Comparison of ENCODE assay signal across 10 mouse cellular contexts in the genomic region with DNA sequence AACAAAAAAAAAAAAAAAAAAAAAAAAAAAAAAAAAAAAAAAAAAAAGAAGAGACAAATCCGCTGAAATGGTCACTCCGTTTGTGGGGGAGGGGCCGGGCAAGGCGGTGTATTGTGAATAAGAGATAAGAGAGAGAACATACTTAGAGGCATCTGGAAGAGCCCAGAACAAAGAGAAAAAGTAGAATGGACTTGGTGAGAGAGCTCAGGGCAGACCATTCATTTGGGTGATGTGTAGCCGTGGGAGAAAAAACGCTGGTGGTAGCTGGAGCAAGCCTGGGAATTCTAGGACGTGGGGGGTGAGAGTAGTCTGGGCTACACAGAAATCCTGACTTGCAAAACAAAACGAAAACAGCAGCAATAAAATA. TPM values are rescaled to one million over a fixed set of nuclear protein-coding genes. Genes with fewer than 3 reads are reported as not detected.
DNase-seq lines count a peak whose midpoint lies in the region; ATAC-seq and TF ChIP-seq lines count a peak whose summit lies in the region.
"Had no signal": no experiment of that assay in that cellular context is flagged by ENCODE, and none has a peak within 500 bp of the region (broad histone marks: within the 10 kb centered on the region; RNA-seq: fewer than 3 reads in every experiment).

No protein-coding gene starts in this region.

- H3K9ac ChIP-seq in heart, embryonic 15.5 days = peak overlapping the region; percentile 71; the same call in 1 of the 2 replicates
- peak overlapping the region; percentile 78 for H3K9ac ChIP-seq in embryonic facial prominence, embryonic 13.5 days
- H3K9ac ChIP-seq in intestine, embryonic 15.5 days = no peak overlapping the region; the same call in 1 of the 2 replicates
- no peak overlapping the region for H3K9ac ChIP-seq in midbrain, embryonic 12.5 days (replicated peaks)

- H3K27ac ChIP-seq in heart, embryonic 15.5 days = peak overlapping the region; percentile 73; the same call in 1 of the 2 replicates
- H3K27ac ChIP-seq in embryonic facial prominence, embryonic 13.5 days = peak overlapping the region; percentile 86
- peak overlapping the region; percentile 70; the same call in 1 of the 2 replicates for H3K27ac ChIP-seq in intestine, embryonic 15.5 days
- H3K27ac ChIP-seq in midbrain, embryonic 12.5 days (replicated peaks) = peak overlapping the region; percentile 75
- H3K27ac ChIP-seq in thymus, adult 2 months (ENCODE audit: control insufficient read depth, insufficient read depth, low read length) = no peak overlapping the region

- H3K4me3 ChIP-seq in heart, embryonic 15.5 days = peak overlapping the region; percentile 69
- peak overlapping the region; percentile 60 for H3K4me3 ChIP-seq in embryonic facial prominence, embryonic 13.5 days
- peak overlapping the region; percentile 53 for H3K4me3 ChIP-seq in intestine, embryonic 15.5 days (replicated peaks)
- peak overlapping the region; percentile 57; the same call in 1 of the 2 replicates for H3K4me3 ChIP-seq in midbrain, embryonic 12.5 days
- H3K4me3 ChIP-seq in thymus, adult 2 months (ENCODE audit: control insufficient read depth, insufficient read depth, low read length) = no peak overlapping the region

- 16% methylated on average over 8 of the region's 8 CpGs for WGBS in heart, embryonic 15.5 days
- WGBS in embryonic facial prominence, embryonic 13.5 days = 23% methylated on average over 8 of the region's 8 CpGs
- 16% methylated on average over 8 of the region's 8 CpGs for WGBS in intestine, embryonic 15.5 days
- WGBS in midbrain, embryonic 12.5 days = 14% methylated on average over 8 of the region's 8 CpGs
- 79% methylated on average over 8 of the region's 8 CpGs for WGBS in thymus, adult 2 months

- TF ChIP-seq POLR2A in thymus, adult 2 months (IDR thresholded peaks at IDR 0.05; ENCODE audit: control insufficient read depth, extremely low read depth, insufficient read depth, low read length, poor library complexity) = no peak

- no peaks in the 10 kb centered on the region for H3K9me3 ChIP-seq in heart, embryonic 15.5 days (replicated peaks)
- no peaks in the 10 kb centered on the region for H3K9me3 ChIP-seq in embryonic facial prominence, embryonic 13.5 days
- no peaks in the 10 kb centered on the region for H3K9me3 ChIP-seq in intestine, embryonic 15.5 days
- H3K9me3 ChIP-seq in midbrain, embryonic 12.5 days = no peaks in the 10 kb centered on the region
- H3K9me3 ChIP-seq: G1E; megakaryocyte, embryonic 14.5 days had no signal

- no peaks in the 10 kb centered on the region for H3K27me3 ChIP-seq in heart, embryonic 15.5 days
- H3K27me3 ChIP-seq in embryonic facial prominence, embryonic 13.5 days = no peaks in the 10 kb centered on the region
- no peaks in the 10 kb centered on the region for H3K27me3 ChIP-seq in intestine, embryonic 15.5 days (replicated peaks)
- H3K27me3 ChIP-seq in midbrain, embryonic 12.5 days = 0 out of 2 replicates have a peak, but pooled peaks cover 3% of the 10 kb centered on the region
- H3K27me3 ChIP-seq in thymus, adult 2 months (ENCODE audit: control insufficient read depth, insufficient read depth, low read length) = no peaks in the 10 kb centered on the region

- TF ChIP-seq CTCF in thymus, adult 2 months (IDR thresholded peaks at IDR 0.05; ENCODE audit: borderline replicate concordance, control insufficient read depth, extremely low read depth, insufficient read depth, low read length, poor library complexity) = no peak

- DNase-seq in heart, adult 18-20 months = no peak
- DNase-seq in thymus, adult 2 months = no peak
- DNase-seq in gastrocnemius, adult 8-10 months (ENCODE audit: low spot score in 2 of 2) = no peak

- ATAC-seq in heart, embryonic 15.5 days (replicated peaks; ENCODE audit: insufficient number of reproducible peaks, insufficient read depth, low FRiP score, low read depth) = no peak
- ATAC-seq in embryonic facial prominence, embryonic 13.5 days (ENCODE audit: insufficient number of reproducible peaks, insufficient read depth, low FRiP score, low TSS enrichment, low read depth) = no peak
- peak; percentile 19; the same call in 1 of the 2 replicates for ATAC-seq in intestine, embryonic 15.5 days
- ATAC-seq in midbrain, embryonic 12.5 days (ENCODE audit: low FRiP score, low read depth) = peak; percentile 8; the same call in 1 of the 2 replicates
- no peak for ATAC-seq in megakaryocyte, adult 5-6 weeks (ENCODE audit: poor library complexity, severe bottlenecking)

- H3K4me2 ChIP-seq in heart, embryonic 15.5 days = peak overlapping the region; percentile 100
- H3K4me2 ChIP-seq in embryonic facial prominence, embryonic 13.5 days = peak overlapping the region; percentile 97
- peak overlapping the region; percentile 96 for H3K4me2 ChIP-seq in intestine, embryonic 15.5 days (replicated peaks)
- H3K4me2 ChIP-seq in midbrain, embryonic 12.5 days (replicated peaks) = peak overlapping the region; percentile 96

- no peaks in the 10 kb centered on the region for H3K36me3 ChIP-seq in heart, embryonic 15.5 days
- no peaks in the 10 kb centered on the region for H3K36me3 ChIP-seq in embryonic facial prominence, embryonic 13.5 days
- H3K36me3 ChIP-seq in intestine, embryonic 15.5 days = no peaks in the 10 kb centered on the region
- no peaks in the 10 kb centered on the region for H3K36me3 ChIP-seq in midbrain, embryonic 12.5 days
- no peaks in the 10 kb centered on the region for H3K36me3 ChIP-seq in thymus, adult 2 months (ENCODE audit: control insufficient read depth, insufficient read depth, low read length)
- H3K36me3 ChIP-seq: G1E had no signal

- peaks cover 6% of the 10 kb centered on the region for H3K4me1 ChIP-seq in heart, embryonic 15.5 days (replicated peaks)
- H3K4me1 ChIP-seq in embryonic facial prominence, embryonic 13.5 days = peaks cover 15% of the 10 kb centered on the region
- H3K4me1 ChIP-seq in intestine, embryonic 15.5 days (replicated peaks) = peaks cover 8% of the 10 kb centered on the region; the same call in 1 of the 2 replicates
- H3K4me1 ChIP-seq in midbrain, embryonic 12.5 days = peaks cover 10% of the 10 kb centered on the region
- peaks cover 6% of the 10 kb centered on the region for H3K4me1 ChIP-seq in thymus, adult 2 months (replicated peaks; ENCODE audit: control insufficient read depth, insufficient read depth, low read length)

RNA-seq across cellular contexts. Expression of a gene that starts 7.9 kb away (rescaled TPM):
- 27.8 and 32.6 TPM in 2 replicates for polyA plus RNA-seq in heart, embryonic 15.5 days (2015; fragmentation: Nextera tagmentation; extraction: Ambion mirVana)
- 1 to 10 TPM in 1 of 2 experiments, under 1 TPM in 1; 0.30 to 1.0 TPM for total RNA-seq in heart, adult 18-20 months (2021)
- polyA plus RNA-seq in embryonic facial prominence, embryonic 13.5 days (2015; fragmentation: Nextera tagmentation; extraction: Ambion mirVana) = 71.6 and 81.6 TPM in 2 replicates
- 60.1 and 62.2 TPM in 2 replicates for polyA plus RNA-seq in intestine, embryonic 15.5 days (2015; fragmentation: Nextera tagmentation; extraction: Ambion mirVana)
- polyA plus RNA-seq in midbrain, embryonic 12.5 days (2016; fragmentation: Nextera tagmentation; extraction: Ambion mirVana) = 62.6 and 69.2 TPM in 2 replicates
- total RNA-seq in megakaryocyte, adult 5-6 weeks (2015) = 2.9 and 3.6 TPM in 2 replicates
- total RNA-seq in megakaryocyte, adult 5-6 weeks (2017) = 2.7 TPM in 2 replicates
- polyA plus RNA-seq in thymus, adult 2 months (2012; rRNA removed) = 3.1 and 3.9 TPM in 2 replicates
- total RNA-seq in gastrocnemius, adult 8-10 months (2022) = not detected

RNA-seq across cellular contexts. Expression of a gene that starts 14.6 kb away (rescaled TPM):
- polyA plus RNA-seq in heart, embryonic 15.5 days (2015; fragmentation: Nextera tagmentation; extraction: Ambion mirVana) = 326 and 346 TPM in 2 replicates
- 100 to 1,000 TPM; 139 to 142 TPM for total RNA-seq in heart, adult 18-20 months (2021)
- 755 and 841 TPM in 2 replicates for polyA plus RNA-seq in embryonic facial prominence, embryonic 13.5 days (2015; fragmentation: Nextera tagmentation; extraction: Ambion mirVana)
- 555 and 601 TPM in 2 replicates for polyA plus RNA-seq in intestine, embryonic 15.5 days (2015; fragmentation: Nextera tagmentation; extraction: Ambion mirVana)
- 770 and 818 TPM in 2 replicates for polyA plus RNA-seq in midbrain, embryonic 12.5 days (2016; fragmentation: Nextera tagmentation; extraction: Ambion mirVana)
- total RNA-seq in megakaryocyte, adult 5-6 weeks (2015) = 221 and 239 TPM in 2 replicates
- 322 and 343 TPM in 2 replicates for total RNA-seq in megakaryocyte, adult 5-6 weeks (2017)
- polyA plus RNA-seq in thymus, adult 2 months (2012; rRNA removed) = 163 and 171 TPM in 2 replicates
- total RNA-seq in gastrocnemius, adult 8-10 months (2022) = 10 to 100 TPM; 62.4 to 80.4 (median 71.9) TPM

Comparison
In these comparisons a context has a peak if more than half of its experiments do, and no peak if none do; other contexts are left out.
1. ATAC-seq: peak in intestine, embryonic 15.5 days (single experiment) and midbrain, embryonic 12.5 days (single experiment); none in heart, embryonic 15.5 days (single experiment), embryonic facial prominence, embryonic 13.5 days (single experiment) and megakaryocyte, adult 5-6 weeks (single experiment).
2. H3K9ac ChIP-seq: peak in heart, embryonic 15.5 days (single experiment) and embryonic facial prominence, embryonic 13.5 days (single experiment); none in intestine, embryonic 15.5 days (single experiment) and midbrain, embryonic 12.5 days (single experiment).
3. Peak in every context shown above with its lines, with median percentiles within 50 percentile points of each other: H3K4me2 ChIP-seq.